Mouse (Mus musculus): ENCODE measurements around the gene Gm38393. TPM values are rescaled to one million over a fixed set of nuclear protein-coding genes. Genes with fewer than 3 reads are reported as not detected.

Gm38393 gene
- total RNA-seq (2023): not detected in 2 replicates

GRCm38 (mm10) chr7:60004606-60005330 lies at the start of gene Gm38393, which contains the start of gene Snurf:
Gm38393 (minus strand) TSS chr7:60005064.
Snurf (minus strand) TSS chr7:60005049.

Other genes starting within 250 kb of the Gm38393 start
- not detected in 2 replicates for gene Snurf, start within 50 bp of the Gm38393 start, total RNA-seq (2023)
- not detected in 2 replicates for gene Snrpn, start 135.2 kb upstream of the Gm38393 start, total RNA-seq (2023)